Mouse (Mus musculus) heart, embryonic 11.5 days (tissue): Measurements from ENCODE around the gene Vps26a. TPM values are rescaled to one million over a fixed set of nuclear protein-coding genes. Genes with fewer than 3 reads are reported as not detected.

Experiments used
- ATAC-seq: fragments of 200-750 bp; cut with Nextera tagmentation; replicated peaks from 2 replicates; pipeline ENCODE4 v1.8.0; 2017; ENCODE audit warnings: moderate library complexity; ENCODE audit not compliant: insufficient number of reproducible peaks, low FRiP score, low TSS enrichment
- H3K27ac ChIP-seq: fragments of 300-500 bp; sonication (generic); 2 replicates; pipeline ENCODE4 v1.5.1; 2014; ENCODE audit warnings: mild to moderate bottlenecking, low read depth, low read length
- H3K27me3 ChIP-seq: fragments of 300-500 bp; sonication (generic); 2 replicates; pipeline ENCODE4 v1.6.1; 2014; ENCODE audit warnings: mild to moderate bottlenecking, low read length, mixed read lengths; ENCODE audit not compliant: control insufficient read depth, insufficient read depth
- H3K36me3 ChIP-seq: fragments of 300-500 bp; sonication (generic); 2 replicates; pipeline ENCODE4 v1.6.1; 2014; ENCODE audit warnings: mild to moderate bottlenecking, low read length, moderate library complexity, mixed read lengths; ENCODE audit not compliant: control insufficient read depth, insufficient read depth
- H3K4me1 ChIP-seq: fragments of 300-500 bp; sonication (generic); 2 replicates; pipeline ENCODE4 v1.6.1; 2014; ENCODE audit warnings: low read length; ENCODE audit not compliant: control insufficient read depth, insufficient read depth
- H3K4me2 ChIP-seq: fragments of 300-500 bp; sonication (generic); 2 replicates; pipeline ENCODE4 v1.6.1; 2014; ENCODE audit warnings: mild to moderate bottlenecking, moderate library complexity
- H3K4me3 ChIP-seq: fragments of 300-500 bp; sonication (generic); 2 replicates; pipeline ENCODE4 v1.5.1; 2014; ENCODE audit warnings: low read depth, low read length
- H3K9ac ChIP-seq: fragments of 300-500 bp; sonication (generic); 2 replicates; pipeline ENCODE4 v1.6.1; 2014; ENCODE audit warnings: mild to moderate bottlenecking, low read depth, low read length, moderate library complexity
- H3K9me3 ChIP-seq: fragments of 300-500 bp; sonication (generic); replicated peaks from 2 replicates; pipeline ENCODE4 v1.6.1; 2016; ENCODE audit warnings: low read length; ENCODE audit not compliant: control insufficient read depth
- WGBS: fragments of 180-500 bp; shearing (Covaris S2); extraction: QIAGEN DNeasy Blood & Tissue Kit; methylation state at CpG from one replicate; pipeline ENCODE4 v1.1.7; 2014; ENCODE audit not compliant: insufficient replicate concordance; 5-methylcytosine and 5-hydroxymethylcytosine counted together
- polyA plus RNA-seq: library from polyadenylated mRNA; unstranded; fragments of >200 nt; fragmentation: Nextera tagmentation; extraction: Ambion mirVana; gene quantifications from 2 replicates; pipeline ENCODE4 v1.2.1, GENCODE M21; 2014

Gene Vps26a
- polyA plus RNA-seq, 1 experiment from 2014 or later = 72.8 TPM

DNA sequence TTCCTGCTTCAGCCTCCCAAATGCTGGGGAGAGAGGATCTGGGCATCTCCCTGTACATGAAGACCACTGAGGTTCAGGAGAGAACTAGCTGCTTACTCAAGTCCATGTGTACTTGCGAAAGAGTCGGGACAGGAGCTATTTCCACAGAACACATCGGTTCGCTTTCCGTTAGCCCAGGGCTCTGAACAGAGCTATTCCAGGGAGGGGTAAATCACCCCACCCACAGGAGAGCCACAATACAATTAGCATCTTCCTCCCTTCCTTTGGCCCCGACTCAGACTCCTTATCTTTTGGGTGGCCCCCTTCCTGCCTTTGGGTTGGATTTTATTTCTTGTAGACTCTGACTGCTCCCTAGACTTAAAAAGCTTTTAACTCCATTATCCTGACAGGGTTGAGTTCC lies 30.9 kb upstream of the Vps26a start:
- no peak overlapping the region for H3K4me2 ChIP-seq
- H3K27me3 ChIP-seq = no peaks in the 10 kb centered on the region
- H3K27ac ChIP-seq = no peak overlapping the region
- H3K4me1 ChIP-seq = 0 out of 2 replicates have a peak, but pooled peaks cover 2% of the 10 kb centered on the region
- WGBS = 74% methylated on average over 6 of the region's 6 CpGs
- no peak overlapping the region for H3K9ac ChIP-seq
- no peak for ATAC-seq
- no peaks in the 10 kb centered on the region for H3K36me3 ChIP-seq
- no peaks in the 10 kb centered on the region for H3K9me3 ChIP-seq
- H3K4me3 ChIP-seq = no peak overlapping the region

GRCm38 (mm10) chr10:62512855-62513254 lies 26.2 kb upstream of the Vps26a start:
- 86% methylated on average over 4 of the region's 4 CpGs for WGBS
- no peak for ATAC-seq

DNA sequence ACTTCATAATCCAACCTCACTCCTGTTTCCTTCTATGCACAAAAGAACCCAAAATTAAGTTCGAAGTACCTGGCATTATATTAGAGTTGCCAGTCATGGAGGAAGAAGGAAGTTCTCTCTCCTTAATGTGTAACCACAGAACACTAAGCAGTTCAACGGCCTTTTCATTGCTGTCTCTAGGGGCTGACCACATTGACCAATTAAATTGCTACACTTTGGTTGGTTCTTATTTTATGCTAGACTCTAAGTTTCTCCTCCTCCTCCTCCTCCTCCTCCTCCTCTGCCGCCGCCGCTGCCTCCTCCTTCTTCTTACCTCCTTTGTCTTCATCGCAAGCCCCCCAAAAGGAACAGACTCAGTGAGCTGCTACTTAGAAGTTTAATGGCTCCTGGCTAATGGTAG lies 24.9 kb upstream of the Vps26a start:
- no peak for ATAC-seq
- H3K27ac ChIP-seq = no peak overlapping the region
- H3K9me3 ChIP-seq = no peaks in the 10 kb centered on the region
- no peaks in the 10 kb centered on the region for H3K27me3 ChIP-seq
- no peak overlapping the region for H3K9ac ChIP-seq
- H3K36me3 ChIP-seq = no peaks in the 10 kb centered on the region
- H3K4me3 ChIP-seq = no peak overlapping the region
- WGBS = 85% methylated on average over 6 of the region's 6 CpGs
- H3K4me1 ChIP-seq = peaks cover 3% of the 10 kb centered on the region; the same call in 1 of the 2 replicates
- no peak overlapping the region for H3K4me2 ChIP-seq

More at GRCm38 (mm10) chr10:62512855-62513254, 26.2 kb upstream of the Vps26a start:
- Histone ChIP-seq H3K27me3 (no peaks in the 10 kb centered on the region), H3K4me1 (peaks cover 3% of the 10 kb centered on the region; the same call in 1 of the 2 replicates), H3K9me3 (no peaks in the 10 kb centered on the region), H3K4me2 (no peak overlapping the region), H3K36me3 (no peaks in the 10 kb centered on the region), H3K9ac (no peak overlapping the region), H3K4me3 (no peak overlapping the region), H3K27ac (no peak overlapping the region)

- no peaks in the 10 kb centered on the region for H3K36me3 ChIP-seq
- H3K27me3 ChIP-seq = no peaks in the 10 kb centered on the region
- H3K4me2 ChIP-seq = peak overlapping the region; percentile 75
- no peaks in the 10 kb centered on the region for H3K9me3 ChIP-seq
- no peak overlapping the region for H3K27ac ChIP-seq
- H3K4me3 ChIP-seq = no peak overlapping the region
- H3K4me1 ChIP-seq = peaks cover 3% of the 10 kb centered on the region; the same call in 1 of the 2 replicates
- WGBS = 52% methylated on average over 11 of the region's 11 CpGs
- H3K9ac ChIP-seq = no peak overlapping the region
- ATAC-seq = no peak
Measured at GRCm38 (mm10) chr10:62509032-62509656, 22.5 kb upstream of the Vps26a start.

GRCm38 (mm10) chr10:62508459-62508858 lies 21.9 kb upstream of the Vps26a start:
- no peaks in the 10 kb centered on the region for H3K36me3 ChIP-seq
- H3K4me3 ChIP-seq = peak overlapping the region; percentile 31
- H3K27ac ChIP-seq = no peak overlapping the region
- H3K4me1 ChIP-seq = peaks cover 3% of the 10 kb centered on the region; the same call in 1 of the 2 replicates
- 2% methylated on average over 11 of the region's 11 CpGs for WGBS
- no peak for ATAC-seq
- H3K9me3 ChIP-seq = no peaks in the 10 kb centered on the region
- no peaks in the 10 kb centered on the region for H3K27me3 ChIP-seq
- no peak overlapping the region for H3K9ac ChIP-seq
- peak overlapping the region; percentile 75 for H3K4me2 ChIP-seq

- peaks cover 3% of the 10 kb centered on the region; the same call in 1 of the 2 replicates for H3K4me1 ChIP-seq
- no peak overlapping the region for H3K9ac ChIP-seq
- ATAC-seq = no peak
- peak overlapping the region; percentile 31 for H3K4me3 ChIP-seq
- H3K36me3 ChIP-seq = no peaks in the 10 kb centered on the region
- H3K9me3 ChIP-seq = no peaks in the 10 kb centered on the region
- WGBS = 12% methylated on average over 18 of the region's 18 CpGs
- no peak overlapping the region for H3K27ac ChIP-seq
- H3K27me3 ChIP-seq = no peaks in the 10 kb centered on the region
- peak overlapping the region; percentile 75 for H3K4me2 ChIP-seq
Measured at GRCm38 (mm10) chr10:62507591-62508308, 21.1 kb upstream of the Vps26a start.

DNA sequence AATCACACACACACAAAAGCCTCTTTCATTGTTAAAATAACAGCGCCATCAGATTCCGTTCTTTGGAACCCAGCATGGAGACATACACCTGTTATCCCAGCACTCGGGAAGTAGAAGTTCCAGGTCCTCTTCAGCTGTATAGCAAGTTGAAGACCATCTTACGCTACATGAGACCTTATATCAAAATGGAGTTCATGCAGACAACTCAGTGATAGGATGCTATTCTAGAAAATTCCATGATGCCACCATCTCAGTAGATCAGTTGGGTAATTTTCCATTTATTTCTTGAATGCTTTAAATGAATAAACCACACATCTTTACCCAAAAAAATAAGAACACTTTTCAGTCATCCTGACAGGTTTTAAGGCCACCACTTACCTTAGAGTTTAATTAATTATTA lies 20.5 kb upstream of the Vps26a start:
- Histone ChIP-seq H3K9me3 (no peaks in the 10 kb centered on the region), H3K27ac (no peak overlapping the region), H3K4me3 (no peak overlapping the region), H3K4me2 (no peak overlapping the region), H3K27me3 (no peaks in the 10 kb centered on the region), H3K9ac (no peak overlapping the region), H3K36me3 (no peaks in the 10 kb centered on the region), H3K4me1 (peaks cover 3% of the 10 kb centered on the region; the same call in 1 of the 2 replicates)
- no peak for ATAC-seq
- 87% methylated on average over 4 of the region's 4 CpGs for whole genome bisulfite sequencing

DNA sequence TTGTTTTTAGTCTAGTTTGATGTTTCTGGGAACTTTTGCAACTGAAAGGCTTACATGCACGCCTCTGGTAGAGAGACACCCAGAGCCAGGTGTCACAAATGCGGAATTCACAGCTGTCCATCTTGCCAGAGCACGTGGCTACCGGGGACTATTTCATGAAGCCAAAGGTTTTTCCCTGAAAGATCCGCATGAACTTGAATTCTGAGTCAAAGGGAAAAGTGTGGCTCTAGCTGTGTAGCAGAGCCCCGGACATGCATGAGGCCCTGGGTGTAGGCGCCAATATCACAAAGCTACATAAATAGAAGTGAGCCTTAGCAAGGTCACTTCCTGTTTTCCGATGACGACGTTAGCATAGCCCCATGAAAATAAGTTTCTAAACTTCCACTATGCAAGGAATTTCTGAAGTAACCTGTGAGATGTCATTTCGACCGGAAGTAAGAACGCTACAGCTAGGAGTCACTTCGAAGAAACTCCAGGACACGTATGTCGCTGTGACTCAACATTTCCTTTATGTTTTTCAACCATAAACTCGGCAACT lies 19.5 kb upstream of the Vps26a start:
- 70% methylated on average over 17 of the region's 17 CpGs for WGBS

More for the DNA sequence above, 19.5 kb upstream of the Vps26a start:
- Histone ChIP-seq H3K36me3 (no peaks in the 10 kb centered on the region), H3K27ac (no peak overlapping the region), H3K4me3 (no peak overlapping the region), H3K9ac (no peak overlapping the region), H3K27me3 (no peaks in the 10 kb centered on the region), H3K4me1 (peaks cover 3% of the 10 kb centered on the region; the same call in 1 of the 2 replicates), H3K4me2 (no peak overlapping the region), H3K9me3 (no peaks in the 10 kb centered on the region)
- no peak for ATAC-seq
